Mouse (Mus musculus) adrenal gland, adult 2 months (tissue): ENCODE results near the gene D630023F18Rik. TPM values are rescaled to one million over a fixed set of nuclear protein-coding genes. Genes with fewer than 3 reads are reported as not detected.
A peak's percentile ranks its signal among the peaks of the same experiment; 100 is the strongest.

Experiments
- DNase-seq: peaks from one replicate; pipeline ENCODE4 v3.0.0; 2021
- long read RNA-seq: library from polyadenylated mRNA; stranded (forward); transcript quantifications from one replicate; pipeline ENCODE4 v2.0.0, GENCODE M21; 2021
- polyA plus RNA-seq: library from polyadenylated mRNA; depleted of rRNA; stranded (reverse); fragments of >200 nt; gene quantifications from 2 replicates; pipeline ENCODE4 v1.2.3, GENCODE M21; 2012; rRNA removed
- total RNA-seq, 2 experiments: library from RNA; stranded (reverse); gene quantifications; 2 replicates each; pipeline ENCODE4 v1.2.3; 2021

The D630023F18Rik gene
- total RNA-seq (not detected), polyA plus RNA-seq (not detected in 2 replicates)
- long read RNA-seq = 0 reads

DNA sequence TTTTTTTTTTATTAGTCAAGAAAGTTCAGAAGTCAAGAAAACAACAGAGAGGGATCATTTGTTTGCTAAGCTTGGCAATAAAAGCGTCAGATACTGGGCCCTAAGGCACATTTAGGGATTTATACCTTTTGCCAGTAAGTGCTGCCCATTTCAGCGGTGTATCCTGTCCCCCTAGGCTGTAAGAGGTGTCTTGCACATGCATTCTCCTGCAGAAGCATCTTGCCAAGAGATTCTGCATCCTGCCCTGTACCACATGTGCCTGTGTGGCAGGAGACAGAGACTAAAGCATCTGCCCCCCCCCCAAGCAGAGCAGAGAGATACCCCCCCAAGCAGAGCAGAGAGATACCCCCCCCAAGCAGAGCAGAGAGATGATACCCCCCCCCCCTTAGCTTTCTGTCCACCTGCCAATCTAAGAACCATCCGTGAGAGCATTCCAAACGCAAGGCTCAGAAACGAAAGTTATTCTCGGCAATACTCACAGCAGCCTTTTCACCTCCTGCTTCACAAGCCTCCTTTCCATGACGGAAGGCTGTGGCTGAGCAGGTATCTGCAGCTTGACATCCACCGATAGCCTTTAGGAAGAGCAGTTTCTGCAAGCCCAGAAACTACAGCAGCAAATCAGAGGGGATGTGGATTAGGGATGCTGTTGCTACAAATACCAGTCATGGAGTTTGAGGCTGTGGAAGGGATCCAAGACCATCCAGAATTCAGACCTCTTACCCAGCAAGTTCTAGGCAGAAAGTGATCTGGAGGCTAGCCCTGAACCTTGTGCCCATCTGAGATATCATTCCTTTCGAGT is at the start of gene D630023F18Rik:
Gene D630023F18Rik (minus strand): TSS at position 641 of the 799 bp plus-strand sequence.
- no peak for DNase-seq

- DNase-seq = no peak
Observed at GRCm38 (mm10) chr1:65171579-65171978, 48.6 kb upstream of the D630023F18Rik start.

GRCm38 (mm10) chr1:65169947-65170346 is 46.9 kb upstream of the D630023F18Rik start:
- DNase-seq = no peak

GRCm38 (mm10) chr1:65169536-65169935 is 46.5 kb upstream of the D630023F18Rik start:
- DNase-seq = no peak

- no peak for DNase-seq
Observed at GRCm38 (mm10) chr1:65167496-65167895, 44.5 kb upstream of the D630023F18Rik start.

DNA sequence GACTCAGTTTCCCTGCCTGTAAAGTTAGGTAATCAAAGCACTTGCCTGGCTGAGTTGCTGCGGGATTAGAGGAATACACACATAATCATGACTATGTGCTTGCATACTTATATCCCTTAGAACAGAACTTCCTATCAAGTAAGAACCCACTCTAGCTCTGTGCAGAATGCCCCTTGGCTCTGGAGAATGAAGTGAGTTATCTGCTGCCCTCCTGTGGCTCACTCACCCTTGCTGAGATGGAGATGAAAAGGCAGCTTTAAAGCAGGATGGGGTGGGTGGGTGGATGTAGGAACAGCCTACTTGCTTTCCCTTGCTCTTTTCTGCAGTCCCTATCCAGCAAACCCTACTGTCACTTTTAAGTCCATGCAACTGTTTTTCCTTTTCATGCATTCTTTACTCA is 39.2 kb upstream of the D630023F18Rik start:
- no peak for DNase-seq

GRCm38 (mm10) chr1:65156111-65156510 is 33.1 kb upstream of the D630023F18Rik start:
- DNase-seq = no peak

DNA sequence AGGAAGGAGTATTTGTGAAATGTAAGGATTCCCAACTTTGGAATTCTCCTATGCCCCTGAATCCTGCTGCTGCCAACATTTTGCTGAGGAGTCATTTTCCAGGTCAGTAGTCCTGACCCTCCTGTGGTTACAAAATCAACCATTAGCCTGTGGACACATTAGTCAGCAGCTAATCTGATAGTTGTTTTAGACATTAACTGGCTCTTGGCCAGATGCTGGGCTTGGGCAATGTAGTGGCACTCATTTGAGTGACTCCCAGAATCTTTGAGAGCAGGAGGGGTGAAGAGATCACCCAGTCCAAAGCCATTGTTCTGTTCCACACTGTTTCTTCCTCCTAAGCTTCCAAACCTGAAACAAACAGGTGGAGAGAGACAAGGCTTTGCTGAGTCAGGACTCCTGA is 31.8 kb upstream of the D630023F18Rik start:
- peak; percentile 89 for DNase-seq

- DNase-seq = no peak
Observed at GRCm38 (mm10) chr1:65147971-65148370, 25.0 kb upstream of the D630023F18Rik start.

DNA sequence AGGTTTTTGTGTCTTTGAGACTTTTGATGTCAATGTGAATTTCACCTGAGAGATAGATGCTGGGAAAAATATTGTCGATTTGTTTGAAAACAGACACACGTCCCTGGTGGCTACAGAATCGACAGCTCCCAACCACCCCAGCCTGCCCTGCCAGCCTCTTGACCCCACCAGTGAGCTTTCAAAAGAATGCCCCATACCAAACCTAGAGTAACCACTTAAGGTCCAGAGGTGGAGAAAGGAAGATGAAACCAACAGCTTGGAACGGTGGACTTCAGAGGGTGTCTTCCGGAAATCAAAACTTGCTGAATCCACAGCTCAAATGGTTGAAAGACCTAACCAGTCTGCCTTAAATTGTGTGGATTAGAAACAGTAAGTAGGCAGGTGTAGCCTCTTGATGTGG is 24.3 kb upstream of the D630023F18Rik start:
- no peak for DNase-seq

DNA sequence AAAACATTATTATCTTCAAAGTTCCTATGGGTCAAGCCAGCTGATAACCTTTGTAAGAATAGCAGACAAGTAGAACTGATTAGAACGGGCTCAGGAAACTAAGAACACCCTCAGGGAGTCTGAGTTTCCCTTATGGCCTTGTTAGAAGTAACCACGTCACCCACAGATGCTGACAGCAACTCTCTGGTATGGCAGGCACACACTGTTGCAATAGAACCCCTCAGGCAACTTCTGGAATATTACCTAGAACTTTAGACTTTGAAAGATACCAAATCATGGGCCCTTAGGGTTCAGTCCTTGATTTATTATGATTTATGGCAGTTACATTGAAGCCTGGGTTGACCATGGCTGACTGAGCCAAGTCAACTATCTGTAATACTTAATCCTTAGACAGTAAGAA is 23.6 kb upstream of the D630023F18Rik start:
- no peak for DNase-seq

DNA sequence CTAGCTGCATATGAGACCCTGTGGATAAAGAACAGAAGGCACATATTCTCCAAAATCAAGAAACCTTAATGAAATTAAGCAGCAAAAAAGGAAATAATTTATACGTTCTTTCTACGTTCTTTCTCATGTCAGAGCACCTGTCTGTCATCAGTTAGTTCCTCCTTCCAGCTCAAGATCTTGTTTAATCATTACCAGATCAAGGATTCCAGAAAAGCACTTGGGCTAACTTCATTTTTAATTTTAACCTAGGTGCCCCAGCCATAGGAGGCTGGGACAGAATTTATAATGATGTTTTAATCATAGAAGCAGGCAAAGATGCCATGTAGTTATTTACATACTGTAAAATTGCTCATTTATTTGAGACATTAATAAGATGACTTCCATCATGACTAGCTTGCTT is 21.8 kb upstream of the D630023F18Rik start:
- DNase-seq = no peak

DNA sequence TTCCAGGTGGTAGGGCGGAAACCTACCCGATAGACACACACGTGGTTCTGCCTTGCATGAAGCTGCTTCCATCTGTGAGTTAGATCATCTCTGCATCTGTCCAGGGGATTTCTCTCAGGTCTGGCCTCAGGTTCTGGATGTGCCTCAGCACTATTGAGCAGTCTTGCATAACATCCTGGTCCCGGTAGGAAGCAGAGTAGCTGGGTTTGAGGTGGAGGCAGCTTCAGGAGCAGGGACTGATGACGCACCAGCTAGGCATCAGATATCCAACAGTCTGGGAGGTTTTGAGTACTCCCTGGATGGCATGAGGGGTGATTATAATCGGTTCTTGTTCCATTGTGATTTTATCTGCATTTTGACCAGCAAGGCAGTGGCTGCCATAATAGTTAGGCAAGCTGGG is 14.5 kb upstream of the D630023F18Rik start:
- no peak for DNase-seq

GRCm38 (mm10) chr1:65132833-65133232 is 9.8 kb upstream of the D630023F18Rik start:
- no peak for DNase-seq

- no peak for DNase-seq
Observed at GRCm38 (mm10) chr1:65131671-65132070, 8.7 kb upstream of the D630023F18Rik start.

- DNase-seq = no peak
Observed at GRCm38 (mm10) chr1:65130226-65130625, 7.2 kb upstream of the D630023F18Rik start.

- no peak for DNase-seq
Observed at GRCm38 (mm10) chr1:65129634-65130180, 6.7 kb upstream of the D630023F18Rik start.

GRCm38 (mm10) chr1:65119438-65119837 is 3.6 kb downstream of the D630023F18Rik start, which contains the start of gene Gm28845:
TSS of gene Gm28845 (minus strand) at chr1:65119558.
- DNase-seq = no peak

- DNase-seq = no peak
Observed at GRCm38 (mm10) chr1:65118150-65118913, 4.7 kb downstream of the D630023F18Rik start.

DNA sequence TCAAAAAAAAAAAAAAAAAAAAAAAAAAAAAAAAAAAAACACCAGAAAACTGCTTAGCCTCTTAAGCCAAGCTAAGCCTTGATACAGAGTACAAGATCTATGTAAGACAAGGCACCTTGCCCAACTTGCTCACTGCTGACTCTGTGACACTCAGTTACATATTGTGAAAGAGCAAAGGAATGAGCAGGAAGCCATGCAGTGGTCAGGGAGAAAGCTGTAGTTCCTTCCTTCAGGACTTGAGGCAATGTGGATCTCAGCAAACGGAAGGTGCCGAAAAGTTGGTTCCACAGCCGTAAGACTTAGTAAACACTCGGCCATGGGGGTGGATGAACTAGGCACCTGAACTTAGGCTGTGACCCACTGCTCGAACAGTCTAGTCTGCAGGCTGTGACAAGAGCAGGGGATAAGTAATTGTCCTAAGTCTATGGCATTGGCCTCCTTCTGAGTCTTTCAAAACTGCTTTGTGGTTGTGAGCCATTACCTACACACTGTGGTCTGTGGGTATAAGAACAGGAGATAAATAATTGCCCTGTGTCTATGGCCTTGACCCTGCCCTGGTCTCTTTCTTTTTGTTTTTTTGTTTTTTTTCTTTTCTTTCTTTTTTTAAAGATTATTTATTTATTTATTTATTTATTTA is 9.4 kb downstream of the D630023F18Rik start:
- DNase-seq = peak; percentile 44

DNA sequence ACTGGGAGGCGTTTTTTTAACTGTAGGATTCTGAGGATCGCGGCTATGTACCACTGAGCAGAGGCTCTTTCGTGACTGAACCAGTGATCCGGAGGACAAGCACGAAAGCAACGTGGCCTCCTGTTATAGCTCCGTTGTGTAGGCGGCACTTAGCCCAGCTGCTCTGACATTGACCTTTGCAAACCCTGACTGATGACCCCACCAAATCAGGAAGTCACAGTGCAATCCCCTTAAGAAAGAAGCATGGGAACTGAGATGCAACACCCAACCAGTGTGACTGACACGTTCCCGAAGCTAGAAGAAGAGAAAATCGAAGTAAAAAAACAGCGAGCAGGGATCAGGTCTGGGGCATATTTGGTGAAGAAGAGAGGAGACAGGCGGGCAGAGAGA is 10.2 kb downstream of the D630023F18Rik start:
- DNase-seq = peak; percentile 51
